In genomic region chr10:80494732-80495131, GRCm38 (mm10) we compare ENCODE assay signal across 8 mouse cellular contexts. TPM values are rescaled to one million over a fixed set of nuclear protein-coding genes. Genes with fewer than 3 reads are reported as not detected.
DNase-seq lines count a peak whose midpoint lies in the region; ATAC-seq and TF ChIP-seq lines count a peak whose summit lies in the region.

Gene Onecut3 (plus strand): TSS chr10:80494835.

- under 1% methylated on average over 36 of the region's 42 CpGs for WGBS in forebrain, embryonic 11.5 days
- WGBS in liver, postnatal 0 days (ENCODE audit: insufficient replicate concordance) = 1% methylated on average over 32 of the region's 42 CpGs
- WGBS in neural tube, embryonic 15.5 days = 3% methylated on average over 34 of the region's 42 CpGs

- no peak for DNase-seq in testis, postnatal 14 days (ENCODE audit: low spot score)
- peak; percentile 73 for DNase-seq in forebrain, embryonic 11.5 days (ENCODE audit: low spot score)
- DNase-seq in induced T-regulatory cell, adult 2 months (ENCODE audit: low read depth) = peak; percentile 74
- DNase-seq in liver, postnatal 0 days = peak; percentile 42
- no peak for DNase-seq in frontal cortex, adult 2 months (ENCODE audit: extremely low spot score in 1 of 2, low spot score in 1 of 2)
- no peak for DNase-seq in frontal cortex, postnatal 10 days (ENCODE audit: low spot score in 2 of 2)

- TF ChIP-seq CTCF in testis, adult 2 months (IDR thresholded peaks at IDR 0.05; ENCODE audit: control insufficient read depth, insufficient read depth, insufficient replicate concordance, low read depth, low read length) = no peak
- TF ChIP-seq CTCF in liver, postnatal 0 days (IDR thresholded peaks at IDR 0.05; ENCODE audit: low read depth) = no peak

- peaks cover 11% of the 10 kb centered on the region for H3K27me3 ChIP-seq in testis, adult 2 months (ENCODE audit: control insufficient read depth, insufficient read depth, low read length)
- H3K27me3 ChIP-seq in forebrain, embryonic 11.5 days (ENCODE audit: control insufficient read depth, insufficient read depth, low read length) = peaks cover 100% of the 10 kb centered on the region
- peaks cover 98% of the 10 kb centered on the region for H3K27me3 ChIP-seq in liver, postnatal 0 days (ENCODE audit: insufficient read depth, low read length)
- H3K27me3 ChIP-seq in neural tube, embryonic 15.5 days (replicated peaks) = peaks cover 97% of the 10 kb centered on the region

- peaks cover 25% of the 10 kb centered on the region for H3K4me1 ChIP-seq in testis, adult 2 months (ENCODE audit: control insufficient read depth, insufficient read depth, low read length)
- peaks cover 14% of the 10 kb centered on the region for H3K4me1 ChIP-seq in forebrain, embryonic 11.5 days (replicated peaks; ENCODE audit: control insufficient read depth, insufficient read depth, low read length)
- peaks cover 10% of the 10 kb centered on the region for H3K4me1 ChIP-seq in liver, postnatal 0 days (ENCODE audit: insufficient read depth)
- peaks cover 39% of the 10 kb centered on the region for H3K4me1 ChIP-seq in neural tube, embryonic 15.5 days

- TF ChIP-seq POLR2A in testis, adult 2 months (IDR thresholded peaks at IDR 0.05; ENCODE audit: control insufficient read depth, low read depth, low read length) = no peak

- H3K4me2 ChIP-seq in forebrain, embryonic 11.5 days (ENCODE audit: low read depth, low read length, severe bottlenecking) = peak within 1 kb of the TSS; percentile 50
- peak within 1 kb of the TSS; percentile 55 for H3K4me2 ChIP-seq in liver, postnatal 0 days (ENCODE audit: low read depth, low read length)
- H3K4me2 ChIP-seq in neural tube, embryonic 15.5 days = peak within 1 kb of the TSS; percentile 65

- no peaks in the 10 kb centered on the region for H3K9me3 ChIP-seq in forebrain, embryonic 11.5 days (ENCODE audit: control insufficient read depth, low read length)
- H3K9me3 ChIP-seq in liver, postnatal 0 days (ENCODE audit: low read length) = no peaks in the 10 kb centered on the region
- H3K9me3 ChIP-seq in neural tube, embryonic 15.5 days (replicated peaks) = no peaks in the 10 kb centered on the region

- no peak within 1 kb of the TSS for H3K27ac ChIP-seq in testis, adult 2 months (ENCODE audit: control insufficient read depth, insufficient read depth, low read depth, low read length)
- no peak within 1 kb of the TSS for H3K27ac ChIP-seq in forebrain, embryonic 11.5 days (ENCODE audit: low read depth, low read length)
- H3K27ac ChIP-seq in liver, postnatal 0 days (ENCODE audit: low read depth) = no peak within 1 kb of the TSS
- no peak within 1 kb of the TSS for H3K27ac ChIP-seq in neural tube, embryonic 15.5 days (replicated peaks)

- H3K9ac ChIP-seq in forebrain, embryonic 11.5 days (ENCODE audit: low read length) = peak within 1 kb of the TSS; percentile 23; the same call in 1 of the 2 replicates
- H3K9ac ChIP-seq in liver, postnatal 0 days (replicated peaks) = no peak within 1 kb of the TSS
- H3K9ac ChIP-seq in neural tube, embryonic 15.5 days (replicated peaks) = peak within 1 kb of the TSS; percentile 33

- no peak for TF ChIP-seq EP300 in liver, postnatal 0 days (IDR thresholded peaks at IDR 0.05; ENCODE audit: low read depth)

- H3K4me3 ChIP-seq in testis, adult 2 months (ENCODE audit: control insufficient read depth, low read depth, low read length) = peak within 1 kb of the TSS; percentile 5; the same call in 1 of the 2 replicates
- peak within 1 kb of the TSS; percentile 25 for H3K4me3 ChIP-seq in forebrain, embryonic 11.5 days (ENCODE audit: low read depth, low read length)
- peak within 1 kb of the TSS; percentile 29 for H3K4me3 ChIP-seq in liver, postnatal 0 days (ENCODE audit: low read depth, low read length)
- peak within 1 kb of the TSS; percentile 40 for H3K4me3 ChIP-seq in neural tube, embryonic 15.5 days (replicated peaks)

- H3K36me3 ChIP-seq in testis, adult 2 months (ENCODE audit: control insufficient read depth, insufficient read depth, low read length) = no peaks in the 10 kb centered on the region
- no peaks in the 10 kb centered on the region for H3K36me3 ChIP-seq in forebrain, embryonic 11.5 days (ENCODE audit: control insufficient read depth, insufficient read depth, low read length)
- H3K36me3 ChIP-seq in liver, postnatal 0 days (replicated peaks; ENCODE audit: insufficient read depth, low read length) = no peaks in the 10 kb centered on the region
- no peaks in the 10 kb centered on the region for H3K36me3 ChIP-seq in neural tube, embryonic 15.5 days

- ATAC-seq in forebrain, embryonic 11.5 days (replicated peaks; ENCODE audit: low FRiP score) = 0 out of 2 replicates have a peak, but pooled peaks have one; percentile 36
- no peak; the same call in 1 of the 2 replicates for ATAC-seq in liver, postnatal 0 days
- ATAC-seq in neural tube, embryonic 15.5 days (ENCODE audit: low FRiP score) = no peak

RNA-seq across cellular contexts. Expression of gene Onecut3, which starts in this region (rescaled TPM):
- polyA plus RNA-seq in testis, adult 2 months (2012; rRNA removed) = 0.43 and 0.52 TPM in 2 replicates
- polyA plus RNA-seq in forebrain, embryonic 11.5 days (2014; fragmentation: Nextera tagmentation; extraction: Ambion mirVana) = 0.49 and 0.53 TPM in 2 replicates
- not detected in 2 replicates for polyA plus RNA-seq in liver, postnatal 0 days (2015; fragmentation: Nextera tagmentation; extraction: Ambion mirVana)
- polyA plus RNA-seq in neural tube, embryonic 15.5 days (2015; fragmentation: Nextera tagmentation; extraction: Ambion mirVana) = 0.63 and 1.0 TPM in 2 replicates
- polyA plus RNA-seq in frontal cortex, adult 2 months (2012; rRNA removed) = 0.02 and 0.04 TPM in 2 replicates

Comparison
In these comparisons a context has a peak if more than half of its experiments do, and no peak if none do; other contexts are left out.
1. Peak in DNase-seq, ATAC-seq, H3K4me3 ChIP-seq, H3K9ac ChIP-seq and H3K4me2 ChIP-seq in forebrain, embryonic 11.5 days; RNA of the gene not detected or under 1 TPM.
2. Peak in DNase-seq, H3K4me3 ChIP-seq and H3K4me2 ChIP-seq in liver, postnatal 0 days; RNA of the gene not detected or under 1 TPM.